Mouse (Mus musculus) testis, adult 2 months (tissue): Measurements from ENCODE around the gene Fut8. TPM values are rescaled to one million over a fixed set of nuclear protein-coding genes. Genes with fewer than 3 reads are reported as not detected.

Source experiments
- H3K27ac ChIP-seq: fragments of 200-500 bp; 2 replicates; pipeline ENCODE4 v1.5.1; 2012; ENCODE audit warnings: low read depth, low read length; ENCODE audit not compliant: control insufficient read depth, insufficient read depth
- H3K27me3 ChIP-seq: fragments of 200-500 bp; 2 replicates; pipeline ENCODE4 v1.6.1; 2012; ENCODE audit warnings: mild to moderate bottlenecking, low read length, moderate library complexity; ENCODE audit not compliant: control insufficient read depth, insufficient read depth
- H3K36me3 ChIP-seq: fragments of 200-500 bp; 2 replicates; pipeline ENCODE4 v1.6.1; 2012; ENCODE audit warnings: mild to moderate bottlenecking, low read length; ENCODE audit not compliant: control insufficient read depth, insufficient read depth
- H3K4me1 ChIP-seq: fragments of 200-500 bp; 2 replicates; pipeline ENCODE4 v1.6.1; 2012; ENCODE audit warnings: low read length; ENCODE audit not compliant: control insufficient read depth, insufficient read depth
- H3K4me3 ChIP-seq: fragments of 200-500 bp; 2 replicates; pipeline ENCODE4 v1.5.1; 2012; ENCODE audit warnings: low read depth, mild to moderate bottlenecking, low read length, moderate library complexity, mixed read lengths; ENCODE audit not compliant: control insufficient read depth
- CTCF ChIP-seq: fragments of 200-500 bp; IDR thresholded peaks from 2 replicates; pipeline ENCODE4 v1.5.1; 2012; ENCODE audit warnings: low read depth, mild to moderate bottlenecking, inconsistent platforms, low read length, moderate library complexity; ENCODE audit not compliant: control insufficient read depth, insufficient read depth, insufficient replicate concordance
- POLR2A ChIP-seq: fragments of 200-500 bp; IDR thresholded peaks from 2 replicates; pipeline ENCODE4 v1.6.1; 2012; ENCODE audit warnings: low read depth, mild to moderate bottlenecking, inconsistent platforms, low read length, moderate library complexity; ENCODE audit not compliant: control insufficient read depth
- polyA plus RNA-seq: library from polyadenylated mRNA; depleted of rRNA; stranded (reverse); fragments of >200 nt; gene quantifications from 2 replicates; pipeline ENCODE4 v1.2.3, GENCODE M21; 2012

Fut8 gene
- polyA plus RNA-seq, 1 experiment = 16.2 TPM

- no peaks in the 10 kb centered on the region for H3K36me3 ChIP-seq
- no peak for TF ChIP-seq CTCF
- no peak for TF ChIP-seq POLR2A
- no peaks in the 10 kb centered on the region for H3K27me3 ChIP-seq
- H3K4me3 ChIP-seq = no peak overlapping the region
- H3K27ac ChIP-seq = no peak overlapping the region
- H3K4me1 ChIP-seq = no peaks in the 10 kb centered on the region
These were observed 86.2 kb downstream of the Fut8 start for GRCm38 (mm10) chr12:77324142-77324541.

- Histone ChIP-seq H3K4me1 (no peaks in the 10 kb centered on the region), H3K4me3 (no peak overlapping the region), H3K27me3 (no peaks in the 10 kb centered on the region), H3K27ac (no peak overlapping the region), H3K36me3 (no peaks in the 10 kb centered on the region)
- TF ChIP-seq POLR2A (no peak), CTCF (no peak)
These were observed 108.6 kb downstream of the Fut8 start for GRCm38 (mm10) chr12:77346521-77346920.

DNA sequence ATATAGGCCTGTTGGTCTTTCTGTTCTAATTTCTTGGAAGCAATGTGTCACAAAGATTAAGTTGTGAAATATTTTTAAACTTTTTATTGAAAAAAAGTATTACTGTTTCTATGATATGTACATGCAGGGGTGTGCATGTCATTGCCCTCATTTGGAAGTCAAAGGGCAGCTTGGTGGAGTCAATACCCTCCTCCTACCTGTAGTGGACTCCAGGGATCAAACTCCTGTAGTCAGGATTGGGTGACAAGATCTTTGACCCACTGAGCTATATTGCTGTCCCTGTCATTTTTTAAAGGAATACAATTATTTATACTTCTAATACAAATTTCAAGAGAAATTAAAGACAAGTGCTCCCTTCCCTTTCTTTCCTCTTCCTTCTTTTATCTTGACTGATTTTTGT is 111.6 kb downstream of the Fut8 start:
- Histone ChIP-seq H3K4me1 (no peaks in the 10 kb centered on the region), H3K27me3 (no peaks in the 10 kb centered on the region), H3K36me3 (no peaks in the 10 kb centered on the region), H3K27ac (no peak overlapping the region), H3K4me3 (no peak overlapping the region)
- TF ChIP-seq POLR2A (no peak), CTCF (no peak)

DNA sequence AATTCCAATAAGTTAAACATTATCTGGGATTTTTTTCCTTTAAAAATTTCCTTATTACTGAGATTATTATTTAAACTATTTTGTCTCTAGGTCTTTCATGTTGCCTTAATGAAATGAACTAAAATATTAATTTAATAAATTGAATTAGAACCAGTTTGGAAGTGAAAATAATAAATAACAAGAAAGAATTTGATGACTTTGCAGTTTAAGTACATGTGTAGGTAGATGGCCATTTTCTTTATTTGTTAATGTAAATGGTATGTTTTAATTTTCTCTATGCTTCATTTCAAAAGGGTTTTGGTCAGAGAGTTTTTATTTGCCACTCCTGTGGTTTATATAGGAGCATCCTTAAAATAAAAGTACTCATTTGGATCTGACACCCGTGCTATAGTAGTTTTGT is 177.8 kb downstream of the Fut8 start:
- H3K27ac ChIP-seq = no peak overlapping the region
- H3K4me1 ChIP-seq = no peaks in the 10 kb centered on the region
- TF ChIP-seq POLR2A = no peak
- TF ChIP-seq CTCF = no peak
- no peaks in the 10 kb centered on the region; the same call in 1 of the 2 replicates for H3K36me3 ChIP-seq
- H3K4me3 ChIP-seq = no peak overlapping the region
- no peaks in the 10 kb centered on the region for H3K27me3 ChIP-seq

GRCm38 (mm10) chr12:77421667-77422393 is 183.9 kb downstream of the Fut8 start:
- Histone ChIP-seq H3K27me3 (no peaks in the 10 kb centered on the region), H3K27ac (no peak overlapping the region), H3K36me3 (no peaks in the 10 kb centered on the region), H3K4me1 (no peaks in the 10 kb centered on the region), H3K4me3 (no peak overlapping the region)
- TF ChIP-seq POLR2A = no peak
- no peak for TF ChIP-seq CTCF

DNA sequence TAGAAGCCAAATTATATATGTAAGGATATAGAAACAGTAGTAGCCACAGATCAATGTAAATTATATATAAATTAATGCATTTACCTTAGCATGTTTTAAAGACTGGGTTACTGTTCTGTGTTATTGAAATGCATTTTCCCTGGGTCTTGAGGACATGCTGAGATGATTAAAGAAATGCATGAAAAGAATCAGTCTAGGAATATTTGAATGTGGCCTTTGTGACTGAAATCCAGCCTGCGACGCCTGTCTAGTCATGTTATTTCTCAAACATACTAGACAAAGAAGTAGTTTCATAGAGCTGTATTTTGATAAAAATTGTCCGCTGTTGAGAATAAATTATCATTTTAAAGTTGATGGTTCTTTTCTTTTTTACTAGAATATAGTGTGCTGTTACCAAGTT is 188.2 kb downstream of the Fut8 start:
- H3K27me3 ChIP-seq = no peaks in the 10 kb centered on the region
- no peak for TF ChIP-seq CTCF
- TF ChIP-seq POLR2A = no peak
- no peak overlapping the region for H3K27ac ChIP-seq
- no peaks in the 10 kb centered on the region for H3K4me1 ChIP-seq
- no peaks in the 10 kb centered on the region for H3K36me3 ChIP-seq
- no peak overlapping the region for H3K4me3 ChIP-seq

DNA sequence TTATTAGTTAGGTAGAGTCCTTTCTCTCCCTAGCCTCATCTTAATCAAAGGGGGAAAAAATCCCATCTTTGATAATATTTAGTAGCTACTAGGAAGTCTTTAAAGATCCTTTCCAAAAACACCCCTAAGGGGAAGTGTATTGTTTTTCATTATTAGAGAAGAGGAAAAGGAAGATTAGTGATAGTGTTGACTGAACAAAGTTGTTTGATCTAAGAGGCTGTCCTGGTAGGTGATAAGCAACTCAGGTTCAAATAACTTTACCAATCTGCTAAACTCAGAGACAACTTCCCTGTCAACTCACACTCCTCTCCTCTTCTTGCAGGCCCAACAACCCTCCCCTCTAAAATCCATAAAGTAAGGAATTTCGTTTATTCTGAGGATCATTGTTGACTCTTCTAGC is 190.2 kb downstream of the Fut8 start:
- Histone ChIP-seq H3K36me3 (no peaks in the 10 kb centered on the region), H3K27me3 (no peaks in the 10 kb centered on the region), H3K4me1 (no peaks in the 10 kb centered on the region), H3K4me3 (no peak overlapping the region), H3K27ac (no peak overlapping the region)
- TF ChIP-seq POLR2A = no peak
- no peak for TF ChIP-seq CTCF
